16 mouse cellular contexts compared by ENCODE assay signal in the genomic region with DNA sequence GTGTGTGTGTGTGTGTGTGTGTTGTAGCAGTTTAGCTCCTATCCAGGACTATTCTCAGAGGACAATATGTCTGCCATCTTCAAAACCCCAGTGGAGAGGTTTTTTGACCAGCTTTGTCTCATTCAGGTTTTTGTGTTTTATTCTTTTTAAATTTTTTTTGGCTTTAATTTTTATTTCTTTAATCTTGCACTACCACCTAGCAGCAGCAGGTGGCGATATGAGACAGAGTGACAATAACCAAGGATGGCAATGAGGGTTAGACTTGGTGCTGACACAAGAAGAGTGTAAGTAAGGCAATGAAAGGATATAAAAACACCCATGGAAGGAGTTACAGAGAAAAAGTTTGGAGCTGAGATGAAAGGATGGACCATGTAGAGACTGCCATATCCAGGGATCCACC. TPM values are rescaled to one million over a fixed set of nuclear protein-coding genes. Genes with fewer than 3 reads are reported as not detected.
DNase-seq lines count a peak whose midpoint lies in the region; ATAC-seq and TF ChIP-seq lines count a peak whose summit lies in the region.
"Not testable (repeated sequence)": the region's sequence is repeated elsewhere in the genome, so short reads cannot be mapped to it uniquely, and the experiment has no call there.
"Had no signal": no experiment of that assay in that cellular context is flagged by ENCODE, and none has a peak within 500 bp of the region (broad histone marks: within the 10 kb centered on the region; RNA-seq: fewer than 3 reads in every experiment).

No protein-coding gene starts in this region.

- H3K4me3 ChIP-seq in cerebellum, adult 2 months (replicated peaks; ENCODE audit: insufficient read depth, low read depth, low read length); embryonic facial prominence, embryonic 14.5 days (ENCODE audit: low read depth, low read length); hindbrain, embryonic 10.5 days; liver, adult 2 months (ENCODE audit: insufficient read depth, low read depth, low read length): not testable (repeated sequence)

- not testable (repeated sequence) for ATAC-seq in Patski; embryonic facial prominence, embryonic 14.5 days (ENCODE audit: low read depth)

- not testable (repeated sequence) for H3K4me2 ChIP-seq in embryonic facial prominence, embryonic 14.5 days (ENCODE audit: low read depth, low read length)

- CTCF ChIA-PET in Patski (lab: Charles Lee), result interaction anchor here (0.7 kb wide), 1 partner anchor 777 kb away, joined by 3 read pairs; no protein-coding TSS in a partner anchor

- not testable (repeated sequence) for H3K79me2 ChIP-seq in liver, adult 2 months (ENCODE audit: control insufficient read depth, insufficient read depth, low read length)

- TF ChIP-seq POLR2A in cerebellum, adult 2 months (IDR thresholded peaks at IDR 0.05; ENCODE audit: borderline replicate concordance, insufficient read depth, low read length); liver, adult 2 months (IDR thresholded peaks at IDR 0.05; ENCODE audit: extremely low read depth, insufficient read depth, low read length): not testable (repeated sequence)

- not testable (repeated sequence) for H3K27me3 ChIP-seq in Patski; cerebellum, adult 2 months (ENCODE audit: control insufficient read depth, insufficient read depth, low read length); embryonic facial prominence, embryonic 14.5 days (replicated peaks; ENCODE audit: control insufficient read depth, insufficient read depth, low read length); hindbrain, embryonic 10.5 days (ENCODE audit: insufficient read depth, poor library complexity, severe bottlenecking); liver, adult 2 months (ENCODE audit: control insufficient read depth, insufficient read depth, low read length)

- H3K4me1 ChIP-seq in cerebellum, adult 2 months (ENCODE audit: control insufficient read depth, insufficient read depth, low read length); embryonic facial prominence, embryonic 14.5 days (ENCODE audit: control insufficient read depth, insufficient read depth, low read length); hindbrain, embryonic 10.5 days (replicated peaks); liver, adult 2 months (ENCODE audit: control insufficient read depth, insufficient read depth, low read length): not testable (repeated sequence)

- not testable (repeated sequence) for DNase-seq in Patski (ENCODE audit: low read depth, low spot score); cerebellum, adult 2 months
- peak; percentile 1 for DNase-seq in embryonic facial prominence, embryonic 14.5 days (ENCODE audit: low spot score)
- DNase-seq in hindbrain, embryonic 10.5 days (ENCODE audit: low spot score), result peak; percentile 4
- peak; percentile 24 for DNase-seq in kidney, postnatal 14 days
- peak; percentile 5 for DNase-seq in liver, adult 2 months (ENCODE audit: extremely low read depth, low read depth, low spot score)
- DNase-seq in retina, adult 2 months (ENCODE audit: low read depth, low spot score), result peak; percentile 1

- not testable (repeated sequence) for H3K9ac ChIP-seq in embryonic facial prominence, embryonic 14.5 days (ENCODE audit: low read depth, low read length); liver, adult 2 months (ENCODE audit: low read depth, low read length)

- WGBS in cerebellum, adult 2 months, result 0% methylated on average over 1 of the region's 1 CpGs
- WGBS in embryonic facial prominence, embryonic 14.5 days, result 0% methylated on average over 1 of the region's 1 CpGs
- WGBS in hindbrain, embryonic 10.5 days, result 0% methylated on average over 1 of the region's 1 CpGs
- WGBS in liver, adult 2 months, result 3% methylated on average over 1 of the region's 1 CpGs

- not testable (repeated sequence) for H3K27ac ChIP-seq in cerebellum, adult 2 months (ENCODE audit: insufficient read depth, low read length); embryonic facial prominence, embryonic 14.5 days (replicated peaks; ENCODE audit: low read depth, low read length); hindbrain, embryonic 10.5 days; liver, adult 2 months (replicated peaks; ENCODE audit: insufficient read depth, low read depth, low read length)

- TF ChIP-seq CTCF in Patski (IDR thresholded peaks at IDR 0.05), result peak; percentile 59
- TF ChIP-seq CTCF in cerebellum, adult 2 months (IDR thresholded peaks at IDR 0.05; ENCODE audit: borderline replicate concordance, insufficient read depth, low read depth, low read length), result peak; percentile 6; the same call in 1 of the 2 replicates
- 0 out of 2 replicates have a peak, but pooled peaks have one; percentile 9 for TF ChIP-seq CTCF in liver, adult 2 months (IDR thresholded peaks at IDR 0.05; ENCODE audit: low read depth, low read length)

- H3K36me3 ChIP-seq in embryonic facial prominence, embryonic 14.5 days (ENCODE audit: control insufficient read depth, insufficient read depth, low read length); hindbrain, embryonic 10.5 days; liver, adult 2 months (ENCODE audit: control insufficient read depth, insufficient read depth, low read length): not testable (repeated sequence)

- not testable (repeated sequence) for H3K9me3 ChIP-seq in embryonic facial prominence, embryonic 14.5 days (ENCODE audit: control insufficient read depth, low read length); hindbrain, embryonic 10.5 days

- in situ Hi-C loops in Patski (cut with MboI; ENCODE audit: low pct_unique_long_range_greater_than_20kb), result loop anchor here (25.0 kb wide), 1 partner anchor 1225 kb away; no protein-coding TSS in a partner anchor

- POLR2A ChIA-PET in Patski (lab: Charles Lee), result not testable (repeated sequence)

RNA-seq across cellular contexts. Expression of a gene that starts 38.3 kb away (rescaled TPM):
- not detected for polyA plus RNA-seq in Patski (2021)
- polyA plus RNA-seq in cerebellum, adult 2 months (2012; rRNA removed), result not detected in 2 replicates
- not detected in 2 replicates for polyA plus RNA-seq in embryonic facial prominence, embryonic 14.5 days (2014; fragmentation: Nextera tagmentation; extraction: Ambion mirVana)
- polyA plus RNA-seq in hindbrain, embryonic 10.5 days (2016; fragmentation: Nextera tagmentation; extraction: Ambion mirVana), result not detected in 2 replicates
- not detected in 2 replicates for total RNA-seq in liver, adult 2 months (2014; rRNA removed)
- polyA plus RNA-seq in liver, adult 2 months (2012; rRNA removed), result not detected in 2 replicates
- total RNA-seq: layer of hippocampus, postnatal 36 days; megakaryocyte-erythroid progenitor cell, adult 5-6 weeks had no signal
- polyA plus RNA-seq: embryonic facial prominence, embryonic 15.5 days; frontal cortex, adult 2 months; heart, embryonic 10.5 days; hindbrain, embryonic 16.5 days; liver, embryonic 13.5 days; neural tube, embryonic 12.5 days; small intestine, adult 2 months had no signal

Comparison
In these comparisons a context has a peak if more than half of its experiments do, and no peak if none do; other contexts are left out.
1. CTCF ChIP-seq: peak in every context shown above with its lines; median percentile 59 in Patski; 9 in liver, adult 2 months; 6 in cerebellum, adult 2 months.